Mouse (Mus musculus) C3H10T1/2 (cell line): ENCODE measurements around the gene Tppp3. TPM values are rescaled to one million over a fixed set of nuclear protein-coding genes. Genes with fewer than 3 reads are reported as not detected.

Experiments used
- polyA plus RNA-seq, 2 experiments: library from polyadenylated mRNA; unstranded; fragments of >200 nt; fragmentation: generic; extraction: Trizol; gene quantifications; one replicate each; pipeline ENCODE4 v1.2.1; 2012; ENCODE audit warnings: missing spikeins in 2 of 2

The Tppp3 gene
- 10 to 100 TPM in 1 of 2 experiments, under 1 TPM in 1; 0.66 to 23.9 TPM for polyA plus RNA-seq

DNA sequence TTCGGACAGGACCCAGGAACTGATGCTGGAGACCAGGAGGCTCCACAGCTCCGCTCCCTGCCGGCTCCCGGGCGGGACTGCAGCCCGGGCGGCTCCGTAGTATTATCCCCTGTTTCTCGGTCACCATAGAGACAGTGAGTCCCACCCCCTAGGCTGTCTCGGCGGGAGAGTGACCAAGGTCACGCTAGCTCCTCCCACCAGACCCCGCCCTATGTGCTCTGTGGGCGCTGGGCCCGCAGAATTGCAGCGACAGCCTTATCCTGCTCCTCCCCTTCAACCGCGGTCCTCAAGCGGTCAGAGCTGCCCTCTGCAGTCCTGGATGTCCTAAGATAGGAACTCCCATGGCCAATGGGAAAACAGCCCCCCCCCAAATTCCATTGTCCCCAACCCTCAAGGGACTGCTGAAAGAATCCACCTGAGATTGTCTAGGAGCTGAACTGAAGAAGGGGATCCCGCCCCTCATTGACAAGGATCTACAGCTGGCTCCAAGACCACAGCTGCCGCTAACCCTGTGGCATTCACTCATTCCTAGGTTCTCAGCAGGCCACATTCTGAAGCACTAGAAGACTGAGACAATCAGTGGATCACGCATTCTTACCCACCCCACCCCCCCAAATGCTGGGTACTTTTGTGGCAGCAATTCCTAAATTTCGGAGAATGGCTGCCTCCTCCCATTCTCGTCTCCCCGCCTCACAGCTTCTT, at the start of gene Tppp3:
Gene Tppp3, minus strand, starts transcription at position 213 of the 702 bp plus-strand sequence.

DNA sequence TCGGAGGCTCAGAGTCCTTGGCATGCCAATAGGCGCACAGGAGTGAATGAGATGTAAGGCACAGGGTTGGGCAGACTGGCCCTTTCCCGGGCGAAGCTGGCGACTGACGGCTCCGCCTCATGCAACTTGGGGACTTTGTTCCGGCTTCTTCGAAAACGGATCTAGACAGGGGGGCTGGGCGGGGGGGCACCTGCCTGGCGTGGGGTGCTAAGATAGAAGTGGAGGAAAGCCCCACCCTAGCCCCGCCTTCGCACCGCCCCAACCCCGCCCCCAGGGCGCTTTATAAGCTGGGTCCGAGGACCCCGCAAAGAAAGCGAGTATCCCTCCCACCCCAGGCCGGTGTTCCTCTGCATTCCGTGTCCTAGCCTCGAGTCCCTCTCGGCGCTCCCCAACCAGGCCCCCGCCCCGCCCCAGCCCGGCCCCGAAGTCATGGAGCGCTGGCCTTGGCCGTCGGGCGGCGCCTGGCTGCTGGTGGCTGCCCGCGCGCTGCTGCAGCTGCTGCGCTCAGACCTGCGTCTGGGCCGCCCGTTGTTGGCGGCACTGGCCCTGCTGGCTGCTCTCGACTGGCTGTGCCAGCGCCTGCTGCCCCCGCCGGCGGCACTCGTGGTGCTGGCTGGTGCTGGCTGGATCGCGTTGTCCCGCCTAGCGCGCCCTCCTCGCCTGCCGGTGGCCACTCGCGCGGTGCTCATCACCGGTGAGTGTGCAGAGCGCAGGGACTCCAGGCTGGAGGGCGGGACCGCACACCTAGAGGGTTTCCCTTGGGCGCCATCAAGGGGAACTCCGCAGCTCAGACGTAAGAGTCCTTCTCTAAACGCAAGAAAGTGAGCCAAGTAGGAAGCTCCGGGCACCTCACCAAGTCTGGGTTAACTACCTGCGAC, 47.3 kb upstream of the Tppp3 start, which contains the start of gene Hsd11b2:
Gene Hsd11b2, plus strand, starts transcription at position 320 of the 878 bp plus-strand sequence.

GRCm38 (mm10) chr8:105496439-105497180, 25.3 kb upstream of the Tppp3 start, which contains the start of gene Zdhhc1:
Gene Zdhhc1 (minus strand): TSS chr8:105496902.

Other genes starting within 250 kb of the Tppp3 start
- 10 to 100 TPM in 1 of 2 experiments, 1 to 10 TPM in 1; 2.5 to 11.6 TPM for gene D230025D16Rik, start 246.4 kb downstream of the Tppp3 start, polyA plus RNA-seq
- 10 to 100 TPM in 1 of 2 experiments, 1 to 10 TPM in 1; 2.2 to 24.1 TPM for gene B3gnt9, start 216.4 kb downstream of the Tppp3 start, polyA plus RNA-seq
- gene Tradd, start 206.9 kb downstream of the Tppp3 start, polyA plus RNA-seq = 10 to 100 TPM; 26.7 to 37.4 TPM
- gene Fbxl8, start 206.9 kb downstream of the Tppp3 start, polyA plus RNA-seq = 10 to 100 TPM in 1 of 2 experiments, 1 to 10 TPM in 1; 8.3 to 13.5 TPM
- gene Hsf4, start 201.7 kb downstream of the Tppp3 start, polyA plus RNA-seq = under 1 TPM; 0.02 to 0.42 TPM
- gene Nol3, start 195.4 kb downstream of the Tppp3 start, polyA plus RNA-seq = under 1 TPM; 0.12 to 0.26 TPM
- gene 4931428F04Rik, start 181.7 kb downstream of the Tppp3 start, polyA plus RNA-seq = 10 to 100 TPM in 1 of 2 experiments, 1 to 10 TPM in 1; 4.3 to 13.5 TPM
- gene Exoc3l, start 175.4 kb downstream of the Tppp3 start, polyA plus RNA-seq = 1 to 10 TPM in 1 of 2 experiments, under 1 TPM in 1; 0.60 to 3.1 TPM
- 10 to 100 TPM; 32.9 to 35.0 TPM for gene E2f4, start 173.9 kb downstream of the Tppp3 start, polyA plus RNA-seq
- under 1 TPM; 0.18 to 0.99 TPM for gene Elmo3, start 165.9 kb downstream of the Tppp3 start, polyA plus RNA-seq
- gene Lrrc29, start 145.2 kb downstream of the Tppp3 start, polyA plus RNA-seq = 1 to 10 TPM; 1.2 to 1.6 TPM
- 100 to 1,000 TPM in 1 of 2 experiments, 10 to 100 TPM in 1; 87.7 to 101 TPM for gene Tmem208, start 145.2 kb downstream of the Tppp3 start, polyA plus RNA-seq
- gene Fhod1, start 123.6 kb downstream of the Tppp3 start, polyA plus RNA-seq = 10 to 100 TPM; 11.2 to 35.4 TPM
- gene Slc9a5, start 122.7 kb downstream of the Tppp3 start, polyA plus RNA-seq = 1 to 10 TPM; 1.4 to 8.8 TPM
- 10 to 100 TPM in 1 of 2 experiments, 1 to 10 TPM in 1; 1.0 to 13.3 TPM for gene Plekhg4, start 98.3 kb downstream of the Tppp3 start, polyA plus RNA-seq
- 1 to 10 TPM in 1 of 2 experiments, under 1 TPM in 1; 0.02 to 3.4 TPM for gene Kctd19, start 58.0 kb downstream of the Tppp3 start, polyA plus RNA-seq
- gene Lrrc36, start 58.0 kb downstream of the Tppp3 start, polyA plus RNA-seq = under 1 TPM in 1 of 2 experiments, not detected in 1; 0.15 TPM
- 10 to 100 TPM in 1 of 2 experiments, 1 to 10 TPM in 1; 8.9 to 50.5 TPM for gene Zdhhc1, start 25.4 kb upstream of the Tppp3 start, polyA plus RNA-seq
- under 1 TPM; 0.04 to 0.28 TPM for gene Hsd11b2, start 47.2 kb upstream of the Tppp3 start, polyA plus RNA-seq
- 100 to 1,000 TPM in 1 of 2 experiments, 10 to 100 TPM in 1; 93.5 to 187 TPM for gene Atp6v0d1, start 94.5 kb upstream of the Tppp3 start, polyA plus RNA-seq
- 10 to 100 TPM; 16.9 to 54.0 TPM for gene Ripor1, start 133.7 kb upstream of the Tppp3 start, polyA plus RNA-seq
- gene Ctcf, start 165.0 kb upstream of the Tppp3 start, polyA plus RNA-seq = 10 to 100 TPM in 1 of 2 experiments, 1 to 10 TPM in 1; 3.6 to 24.4 TPM
- gene Agrp, start 165.9 kb upstream of the Tppp3 start, polyA plus RNA-seq = under 1 TPM; 0.22 to 0.77 TPM
- under 1 TPM; 0.21 to 0.61 TPM for gene Carmil2, start 214.7 kb upstream of the Tppp3 start, polyA plus RNA-seq
- 10 to 100 TPM; 50.3 to 70.4 TPM for gene Acd, start 229.6 kb upstream of the Tppp3 start, polyA plus RNA-seq
- gene Pard6a, start 229.6 kb upstream of the Tppp3 start, polyA plus RNA-seq = 10 to 100 TPM; 15.2 to 30.5 TPM
- under 1 TPM; 0.26 to 0.98 TPM for gene 4933405L10Rik, start 236.1 kb upstream of the Tppp3 start, polyA plus RNA-seq
- 10 to 100 TPM; 21.1 to 27.5 TPM for gene Enkd1, start 236.7 kb upstream of the Tppp3 start, polyA plus RNA-seq